Mouse (Mus musculus) bone marrow macrophage, adult 2 months (primary cell): ENCODE measurements around the gene Kazn.

Experiments
- CTCF ChIP-seq: IDR thresholded peaks from 2 replicates; pipeline ENCODE4 v1.5.1; 2012; ENCODE audit warnings: low read depth, mild to moderate bottlenecking, low read length, moderate library complexity
- POLR2A ChIP-seq: IDR thresholded peaks from 2 replicates; pipeline ENCODE4 v1.6.1; 2012; ENCODE audit warnings: mild to moderate bottlenecking, low read depth, low read length, borderline replicate concordance

- TF ChIP-seq CTCF (no peak), POLR2A (no peak)
These were observed 53.7 kb downstream of the Kazn start for GRCm38 (mm10) chr4:142185533-142185900.
